Mouse (Mus musculus) adrenal gland, postnatal 25 days (tissue): ENCODE measurements around the gene Mlf2. TPM values are rescaled to one million over a fixed set of nuclear protein-coding genes. Genes with fewer than 3 reads are reported as not detected.

ENCODE experiments used
- DNase-seq: peaks from one replicate; pipeline ENCODE4 v3.0.0; 2021; ENCODE audit warnings: mixed read lengths
- total RNA-seq: library from RNA; stranded (reverse); gene quantifications from 2 replicates; pipeline ENCODE4 v1.2.3, GENCODE M21; 2021

Mlf2 gene
- total RNA-seq, 1 experiment from 2014 or later: 271 TPM

DNA sequence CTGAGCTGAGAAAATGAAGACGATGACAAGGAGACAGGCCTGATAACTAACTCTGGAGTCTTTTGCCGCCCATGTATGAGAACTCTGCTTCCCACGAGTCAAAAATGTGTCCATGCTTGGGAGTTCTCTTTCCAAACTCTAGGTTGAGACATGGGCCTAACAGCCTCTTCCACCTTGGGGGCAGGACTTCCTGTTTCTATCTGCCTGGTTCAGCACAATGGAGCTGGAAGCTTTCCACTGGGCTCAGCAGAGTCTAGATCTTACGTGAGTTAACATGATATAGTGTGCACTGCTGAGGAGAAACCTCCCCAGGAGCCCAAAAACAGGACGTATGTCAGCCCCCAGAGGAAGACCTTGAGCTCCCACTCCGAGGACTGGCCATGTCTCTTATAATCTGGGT is 18.0 kb upstream of the Mlf2 start:
- DNase-seq: no peak

DNA sequence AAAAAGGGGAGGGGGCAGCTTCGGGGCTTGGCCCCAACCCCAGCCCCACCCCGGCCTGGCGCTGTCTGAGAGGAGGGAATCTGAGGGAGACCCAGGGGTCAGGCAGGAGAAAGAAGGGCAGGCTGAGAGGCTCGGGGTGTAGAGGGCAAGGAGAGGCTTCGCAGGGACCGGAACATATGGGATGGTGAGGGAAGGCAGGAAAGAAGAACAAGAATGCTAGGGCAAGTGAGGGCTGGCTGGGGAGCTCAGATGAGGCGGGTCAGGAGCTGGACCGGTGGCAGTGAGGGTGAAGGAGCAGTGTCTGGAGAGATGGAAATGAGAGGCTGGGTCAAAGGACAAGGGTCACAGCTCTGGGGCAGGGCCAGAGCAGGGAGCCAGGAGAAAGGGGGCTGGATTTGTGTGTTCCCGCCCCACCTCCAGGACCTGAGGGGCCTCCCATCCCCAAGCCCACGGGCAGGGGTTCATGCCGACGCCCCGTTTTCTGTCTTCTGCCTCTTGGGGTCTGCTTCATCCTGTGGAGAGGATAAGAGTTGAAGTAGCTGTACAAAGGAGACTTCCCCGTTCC is 17.4 kb upstream of the Mlf2 start:
- DNase-seq: no peak

DNA sequence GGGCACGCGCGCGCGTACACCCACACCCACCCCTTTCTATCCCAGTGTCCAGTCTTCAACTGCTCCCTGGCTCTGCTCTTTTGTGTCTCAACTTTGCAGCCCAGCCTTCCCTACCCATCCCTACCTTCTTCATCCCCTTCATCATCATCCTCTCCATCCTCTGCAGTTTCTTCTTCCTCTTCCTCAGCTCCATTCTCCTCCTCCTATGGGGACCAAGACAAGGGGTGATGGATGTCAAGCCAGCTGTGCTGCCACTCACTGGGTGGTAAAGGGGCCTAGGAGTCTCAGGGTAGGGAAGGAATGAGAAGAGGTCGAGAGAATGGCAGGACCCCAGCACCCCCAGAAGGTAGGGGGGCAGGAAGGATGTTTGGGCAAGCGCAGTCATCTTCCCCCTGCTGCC is 16.7 kb upstream of the Mlf2 start:
- no peak for DNase-seq

DNA sequence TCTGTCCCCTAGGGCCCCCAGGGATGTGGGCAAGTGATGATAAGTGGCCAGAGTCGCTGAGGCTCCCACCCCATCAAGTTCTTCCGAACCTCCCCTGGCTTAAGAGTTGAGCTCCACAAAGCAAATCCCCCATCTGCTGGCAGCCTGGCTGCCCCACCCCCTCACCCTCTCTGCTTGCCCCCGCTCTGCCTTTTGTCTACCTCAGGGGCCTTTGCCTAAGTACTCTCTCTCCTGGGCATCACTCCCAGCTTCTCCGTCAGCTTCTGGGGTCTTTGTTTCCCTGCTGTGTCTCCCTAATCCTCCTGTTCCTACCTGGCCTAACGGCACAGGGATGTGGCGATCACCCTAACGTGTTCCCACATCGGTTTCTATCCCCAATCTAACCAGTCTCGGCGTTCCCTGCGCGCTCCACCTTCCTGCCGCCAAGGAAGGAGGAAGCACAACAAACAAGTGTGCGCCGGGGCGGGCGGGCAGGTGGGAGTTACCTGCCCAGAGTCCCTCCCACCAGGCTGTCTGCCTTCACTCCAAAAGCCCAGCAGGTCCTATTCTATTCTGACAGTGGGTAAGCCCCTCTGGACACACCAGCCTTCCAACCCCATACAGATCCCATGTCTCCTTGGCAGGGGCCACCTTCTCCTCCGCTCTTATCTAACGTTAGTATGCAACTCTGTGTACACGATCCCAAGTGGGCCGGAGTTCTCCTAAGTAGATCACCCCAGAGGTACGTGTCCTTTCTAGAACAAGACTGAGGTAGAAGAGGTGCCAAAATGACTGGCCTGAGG is 15.8 kb upstream of the Mlf2 start:
- no peak for DNase-seq

DNA sequence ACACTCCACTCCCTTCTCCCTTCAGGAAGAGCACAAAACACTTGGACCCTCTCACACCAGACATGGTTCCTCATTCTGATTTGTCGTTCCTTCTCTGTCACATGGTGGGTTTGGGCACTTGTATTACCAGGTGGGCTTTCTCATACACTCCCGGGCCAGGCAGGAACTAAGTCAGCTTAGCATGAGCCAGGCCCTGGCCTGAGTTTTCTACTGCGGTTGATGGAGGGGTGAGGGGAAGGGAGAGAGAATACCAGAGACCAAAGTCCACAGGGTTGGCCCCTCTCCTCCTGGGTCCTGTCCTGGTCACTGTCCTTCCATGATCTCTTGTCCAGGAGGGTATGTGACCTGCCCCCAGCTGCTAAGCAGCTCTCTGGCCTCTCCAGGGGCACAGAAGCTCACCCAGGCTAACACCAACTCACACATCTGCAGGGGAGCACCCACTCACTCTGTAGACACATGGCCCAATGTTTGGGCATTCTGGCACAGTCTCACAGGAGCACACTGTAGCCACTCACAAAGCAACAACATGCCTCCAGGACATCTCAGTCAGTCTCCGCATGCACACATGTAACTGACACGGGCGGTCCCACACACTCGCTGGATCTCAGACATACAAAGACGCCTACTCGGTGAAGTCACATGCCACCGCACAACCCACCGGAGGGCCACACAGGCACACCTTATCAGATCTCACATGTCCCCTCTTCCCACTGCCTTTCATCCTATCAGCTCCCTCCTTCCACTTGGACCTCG is 15.1 kb upstream of the Mlf2 start:
- no peak for DNase-seq

DNA sequence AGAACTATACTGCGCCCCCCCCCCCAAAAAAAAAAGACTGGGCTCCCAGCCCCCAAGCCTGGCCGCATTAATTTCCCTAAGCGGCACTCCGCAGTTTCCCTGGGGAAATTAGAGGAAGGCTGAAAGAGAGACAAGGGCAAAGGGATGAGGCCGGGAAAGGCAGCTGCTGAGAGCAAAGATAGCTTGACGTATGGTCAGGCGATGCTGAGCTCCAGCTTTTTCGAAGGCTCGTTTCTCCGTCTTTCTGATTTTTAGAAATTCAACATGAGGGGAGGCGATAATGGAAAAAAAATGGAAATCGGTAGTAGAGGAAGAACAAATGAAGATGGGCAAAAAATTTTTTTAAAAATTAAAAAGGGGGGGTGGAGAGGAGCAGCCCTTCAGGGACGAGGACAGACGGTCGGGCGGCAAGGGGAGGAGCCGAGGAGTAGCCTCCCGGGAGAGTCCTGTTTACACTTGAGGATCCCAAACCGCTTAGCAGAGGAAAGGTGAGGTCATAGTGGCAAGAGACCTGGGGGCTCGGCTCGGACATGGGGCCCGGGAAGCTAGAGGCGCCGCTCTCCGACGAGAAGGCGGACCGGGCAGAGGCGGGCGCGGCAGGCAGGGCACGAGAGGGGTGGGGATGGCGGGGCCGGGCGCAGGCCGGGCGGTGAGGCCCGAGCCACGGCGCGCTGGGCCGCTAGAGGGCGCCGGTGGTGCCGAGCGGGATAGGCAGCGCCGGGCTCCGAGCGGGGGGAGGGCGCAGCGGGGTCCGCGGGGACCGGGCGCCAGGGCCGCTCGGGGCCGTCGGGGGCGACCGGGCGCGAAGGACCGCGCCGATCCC is 14.3 kb upstream of the Mlf2 start:
- peak; percentile 96 for DNase-seq

DNA sequence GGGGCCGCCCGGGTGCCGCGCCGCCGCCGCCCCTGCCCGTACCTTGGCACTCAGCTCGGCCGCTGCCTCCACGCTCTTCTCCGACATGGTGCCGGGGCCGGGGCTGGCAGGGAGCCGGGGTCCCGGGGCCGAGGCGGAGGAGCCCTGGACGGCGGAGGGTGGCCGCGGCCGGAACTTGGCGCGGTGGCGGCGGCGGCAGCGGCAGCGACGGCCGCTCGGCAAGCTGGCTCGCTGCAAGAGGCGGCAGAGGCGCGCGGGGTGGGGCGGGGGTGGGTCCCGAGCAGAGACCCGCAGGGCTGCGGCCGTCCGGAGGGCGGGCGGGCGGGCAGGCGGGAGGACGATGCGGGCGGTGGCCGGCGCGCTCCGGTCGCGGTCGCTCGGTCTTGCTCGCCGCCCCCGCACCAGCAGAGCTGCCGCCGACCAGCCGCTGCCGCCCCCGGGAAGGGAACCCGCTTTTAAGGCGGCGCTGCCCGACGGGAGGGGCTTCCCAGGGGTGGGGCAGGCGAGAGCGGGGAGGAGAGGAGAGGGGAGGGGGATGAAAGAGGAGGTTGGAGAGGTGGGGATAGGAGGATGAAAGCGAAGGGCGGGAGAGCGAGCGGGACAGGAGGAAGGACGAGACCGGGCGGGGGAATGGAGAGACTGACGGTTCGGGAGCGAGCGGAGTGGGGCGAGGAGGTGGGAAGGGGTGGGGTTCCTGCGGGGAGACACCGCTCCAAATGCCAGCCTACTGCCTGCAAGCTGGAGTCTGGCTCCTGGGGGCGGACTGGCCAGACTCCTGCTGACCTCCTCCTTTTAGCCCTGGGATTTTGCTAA is 13.5 kb upstream of the Mlf2 start:
- DNase-seq: peak; percentile 98

DNA sequence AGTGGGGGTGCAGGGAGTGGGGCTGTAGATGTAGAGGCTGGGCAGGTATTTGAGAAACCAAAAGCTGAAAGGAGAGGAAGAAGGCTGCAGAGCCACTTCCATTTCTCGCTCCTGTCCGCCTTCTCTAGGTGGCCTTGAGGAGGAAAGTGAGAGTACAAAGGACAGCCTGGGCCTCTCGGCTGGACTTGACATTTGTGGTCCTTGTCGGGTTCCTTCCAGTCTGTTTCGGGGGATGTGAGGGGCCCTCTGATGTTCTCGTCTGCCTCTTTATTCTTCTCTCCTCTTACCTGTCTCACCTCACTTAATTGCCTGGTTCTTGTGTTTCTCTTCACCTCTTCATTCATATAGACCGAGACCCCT is 12.9 kb upstream of the Mlf2 start:
- DNase-seq: no peak

DNA sequence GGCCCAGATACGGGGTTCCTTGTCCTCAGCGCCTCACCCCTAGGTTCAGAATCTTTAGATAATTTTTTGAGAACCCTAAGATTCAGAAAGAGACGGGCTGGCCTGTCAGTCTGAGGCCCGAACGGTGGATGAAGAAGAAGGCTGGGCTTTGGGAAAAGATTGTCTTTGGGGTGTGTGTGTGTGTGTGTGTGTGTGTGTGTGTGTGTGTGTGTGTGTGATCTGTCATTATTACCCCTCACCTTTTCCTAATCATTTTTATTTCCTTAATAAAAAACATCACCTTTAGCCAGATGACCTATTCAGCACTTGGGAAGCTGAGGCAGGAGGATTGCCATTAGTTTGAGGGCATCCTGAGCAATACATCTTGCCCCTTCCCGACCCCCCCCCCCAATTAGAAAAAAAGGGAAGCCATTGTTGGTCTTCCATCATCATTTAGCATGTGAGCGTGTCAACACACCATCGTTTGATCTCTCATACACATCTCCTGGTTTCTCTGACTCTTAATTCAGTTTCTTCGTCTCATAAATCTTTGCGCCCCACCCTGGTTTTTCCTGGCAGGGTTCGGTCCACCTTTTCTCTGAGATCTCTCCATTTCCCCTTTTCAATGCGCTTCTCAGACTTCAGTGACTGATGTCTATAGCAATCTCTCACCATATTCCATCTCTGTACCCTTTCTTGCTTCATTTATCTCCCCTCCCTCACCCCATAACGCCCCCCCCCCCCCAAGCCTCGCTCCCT is 12.1 kb upstream of the Mlf2 start:
- DNase-seq: no peak

DNA sequence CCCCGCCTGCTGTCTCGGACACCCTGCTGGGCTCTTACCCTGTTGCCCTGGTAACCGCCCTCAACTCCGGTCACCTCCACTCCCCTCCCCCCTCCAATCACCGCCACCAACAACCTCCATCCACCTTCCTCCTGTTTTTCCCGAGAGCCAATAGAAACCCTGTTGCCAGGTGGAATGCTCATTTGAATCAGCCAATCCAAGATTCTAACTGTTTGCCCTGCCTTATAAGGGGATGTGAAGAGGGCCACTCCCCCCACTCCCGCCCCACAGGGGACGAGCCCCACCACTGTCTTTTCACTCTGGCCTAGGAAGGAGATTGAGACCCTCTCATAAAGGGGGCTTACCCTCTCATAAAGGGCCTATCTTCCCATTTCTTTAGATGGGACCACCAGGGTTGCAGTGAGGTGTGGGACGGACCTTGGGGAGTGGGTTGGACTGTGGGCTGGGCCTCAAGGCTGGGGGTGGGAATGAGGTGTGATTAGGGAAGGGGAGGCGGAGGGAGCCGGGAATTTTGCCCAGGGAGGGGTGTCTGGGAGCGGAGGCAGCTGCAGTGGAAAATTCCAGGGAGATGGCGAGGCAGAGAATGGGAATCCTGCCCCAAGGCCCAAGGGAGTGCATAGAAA is 11.4 kb upstream of the Mlf2 start, which contains the start of gene Ptms:
Gene Ptms (minus strand): TSS at position 409 of the 623 bp plus-strand sequence.
- peak; percentile 92 for DNase-seq

DNA sequence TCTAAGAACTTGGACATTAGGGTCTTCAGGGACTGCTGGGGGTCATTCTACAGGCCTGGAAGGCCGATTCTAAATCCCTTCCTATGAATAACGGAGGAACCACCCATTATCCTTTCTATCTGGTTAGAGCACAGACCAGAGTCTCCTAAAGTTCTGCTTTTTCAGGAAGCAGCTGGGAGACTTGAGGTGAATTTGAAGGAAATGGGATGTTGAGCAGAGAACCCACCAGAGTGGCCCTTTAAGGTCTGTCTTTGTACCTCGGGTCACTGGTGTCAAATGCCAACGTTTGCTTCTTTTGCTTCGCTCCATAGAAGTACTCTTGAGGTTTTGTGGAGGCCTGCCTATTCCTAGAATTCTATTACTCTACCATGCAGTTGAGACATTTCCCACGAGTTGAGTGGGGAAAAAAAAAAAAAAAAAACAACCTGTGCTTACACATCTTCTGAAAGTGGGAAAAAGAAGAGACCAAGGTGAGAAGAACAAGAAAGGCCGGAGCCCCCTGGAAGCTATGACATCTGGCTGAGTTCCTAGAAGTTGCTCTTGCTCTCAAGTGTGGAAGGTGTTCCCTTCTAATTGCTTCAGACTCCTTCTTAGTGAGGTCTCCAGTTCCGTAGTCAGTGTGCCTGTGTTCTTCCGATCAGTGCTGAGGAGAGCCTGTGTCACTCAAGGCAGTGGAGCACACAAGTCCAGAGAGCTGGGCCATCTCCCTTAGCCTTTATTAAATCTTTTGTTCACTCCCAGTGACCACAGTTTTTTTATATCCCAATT is 10.7 kb upstream of the Mlf2 start:
- no peak for DNase-seq

DNA sequence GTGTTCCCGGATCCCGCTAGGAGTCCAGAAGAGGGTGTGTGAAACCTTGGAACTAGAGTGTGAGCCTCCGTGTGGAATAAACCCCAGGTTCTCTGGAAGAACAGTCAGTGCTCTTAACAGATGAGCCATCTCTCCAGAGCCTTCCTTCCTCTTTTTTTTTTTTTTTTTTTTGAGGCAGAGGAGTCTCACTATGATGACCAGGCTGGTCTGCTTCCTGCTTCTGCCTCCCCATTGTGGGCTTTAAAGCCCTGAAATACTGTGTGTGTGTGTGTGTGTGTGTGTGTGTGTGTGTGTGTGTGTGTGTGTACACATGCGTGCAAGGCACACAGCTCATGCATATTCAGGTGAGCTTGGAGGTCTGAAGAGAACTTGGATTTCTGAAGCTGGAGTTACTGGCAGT is 9.6 kb upstream of the Mlf2 start:
- no peak for DNase-seq

DNA sequence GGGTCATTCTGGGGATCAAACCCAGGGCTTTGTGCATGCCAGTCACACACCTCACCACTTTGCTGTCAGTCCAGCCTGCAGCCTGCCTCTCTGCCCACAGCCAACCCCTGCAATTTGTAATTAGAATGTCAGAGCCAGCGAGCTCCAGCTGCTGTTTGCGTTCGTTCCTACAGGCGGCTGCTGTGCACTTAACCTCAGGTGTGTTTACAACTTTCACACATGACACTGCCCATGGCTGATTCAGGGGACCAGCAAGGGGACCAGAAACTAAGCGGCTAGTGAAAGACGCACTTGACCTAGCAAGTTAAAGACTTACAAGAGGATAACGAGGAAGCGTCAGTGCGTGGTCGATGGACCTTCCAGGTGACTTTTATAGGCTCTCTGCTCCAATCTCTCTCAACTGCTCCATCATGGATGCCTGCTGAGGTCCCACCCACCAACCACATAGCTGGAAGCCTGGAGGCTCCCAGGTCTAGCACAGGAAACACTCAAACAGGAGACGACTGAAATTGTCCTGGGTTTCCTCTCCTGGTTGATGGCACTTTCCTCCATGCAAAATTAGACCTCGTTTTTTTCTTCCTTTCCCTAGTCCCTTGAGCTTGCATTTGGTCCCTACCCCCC is 5.9 kb upstream of the Mlf2 start:
- DNase-seq: no peak

DNA sequence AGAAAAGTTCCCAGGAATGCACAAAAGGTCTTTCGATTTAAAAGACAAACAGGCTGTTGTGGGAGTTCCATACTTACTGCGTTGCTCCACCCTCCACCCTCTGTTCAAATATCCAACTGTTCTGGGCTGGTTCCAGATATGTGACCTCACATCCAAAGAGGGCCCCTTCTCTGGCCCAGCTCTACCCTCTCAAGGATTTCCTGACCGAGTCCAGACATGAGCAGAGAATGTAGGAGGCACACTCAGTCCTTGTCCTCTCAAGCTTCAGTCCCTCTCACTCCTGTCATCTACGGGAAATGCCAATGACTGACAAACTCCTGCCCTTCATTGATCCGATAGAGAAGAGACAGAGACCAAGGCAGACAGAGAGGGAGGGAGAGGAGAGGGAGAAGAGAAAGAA is 5.2 kb upstream of the Mlf2 start:
- no peak for DNase-seq

DNA sequence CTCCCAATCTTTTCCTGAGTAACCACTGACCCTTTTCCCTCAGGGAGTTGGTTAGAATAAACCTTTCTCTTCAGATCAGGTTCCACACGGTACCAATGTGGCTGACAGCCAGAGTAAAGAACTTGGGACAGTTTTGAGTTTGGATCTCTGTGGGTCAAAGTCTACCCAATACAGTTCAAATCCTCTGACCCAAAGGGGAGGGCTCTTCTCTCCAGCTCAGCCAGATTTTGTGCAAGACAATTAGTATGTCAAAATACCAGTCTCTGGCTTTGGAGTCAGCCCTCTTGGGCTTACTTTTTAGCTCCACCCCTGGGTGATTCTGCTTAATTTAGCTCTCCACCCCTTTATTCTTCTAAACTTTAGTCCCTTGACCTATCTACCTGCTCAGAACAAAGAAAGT is 955 bp upstream of the Mlf2 start:
- no peak for DNase-seq

DNA sequence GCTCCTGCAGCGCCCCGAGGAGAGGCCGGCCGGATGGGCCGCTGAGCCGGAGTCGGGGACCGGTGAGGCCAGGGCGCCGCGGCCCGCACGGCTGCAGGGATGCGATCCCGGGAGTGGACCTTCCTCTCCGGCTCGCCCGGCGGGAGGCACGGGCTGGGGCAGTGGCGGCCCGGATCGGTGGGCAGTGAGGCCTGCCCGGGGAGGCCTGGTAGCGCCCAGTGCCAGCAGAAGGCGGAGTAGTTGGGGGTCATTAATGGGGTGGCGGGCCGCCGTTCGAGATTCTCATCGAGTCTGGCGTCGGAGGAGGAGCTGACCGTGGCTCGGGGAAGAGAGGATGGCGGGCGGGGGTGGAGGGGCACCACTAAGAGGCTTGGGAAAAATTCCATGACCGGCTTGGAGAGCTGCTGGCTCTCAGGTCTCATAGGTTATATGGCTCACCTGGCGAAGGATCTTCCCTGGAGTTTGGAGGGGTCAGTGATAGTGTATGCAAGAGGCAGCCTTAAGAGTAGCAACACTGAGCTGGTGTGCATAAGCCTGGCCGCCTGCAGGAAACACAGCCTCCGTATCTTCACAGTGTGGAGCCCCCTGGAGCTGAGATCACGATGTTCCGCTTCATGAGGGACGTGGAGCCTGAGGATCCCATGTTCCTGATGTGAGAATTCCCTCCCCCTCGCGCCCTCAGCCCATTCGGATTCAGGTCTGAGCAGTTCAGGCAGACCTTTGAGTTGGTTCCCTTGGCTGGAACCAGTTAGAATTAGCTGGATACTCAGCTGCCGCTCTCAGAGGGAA is 533 bp downstream of the Mlf2 start:
- DNase-seq: no peak

DNA sequence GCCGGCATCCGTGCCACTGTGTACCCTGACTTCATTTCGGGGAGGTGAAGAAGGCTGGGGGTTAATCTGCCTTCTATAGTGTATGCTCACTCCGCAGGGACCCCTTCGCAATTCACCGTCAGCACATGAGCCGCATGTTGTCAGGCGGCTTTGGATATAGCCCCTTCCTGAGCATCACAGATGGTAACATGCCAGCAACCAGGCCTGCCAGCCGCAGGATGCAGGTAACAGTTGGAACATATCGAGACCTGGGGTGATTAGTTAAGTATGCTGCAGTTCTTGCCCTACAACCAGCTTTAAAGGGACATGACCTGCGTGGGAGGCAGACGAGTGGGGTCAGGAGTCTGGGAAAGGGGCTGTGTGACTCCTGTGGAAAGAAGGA is 1.1 kb downstream of the Mlf2 start:
- DNase-seq: no peak

DNA sequence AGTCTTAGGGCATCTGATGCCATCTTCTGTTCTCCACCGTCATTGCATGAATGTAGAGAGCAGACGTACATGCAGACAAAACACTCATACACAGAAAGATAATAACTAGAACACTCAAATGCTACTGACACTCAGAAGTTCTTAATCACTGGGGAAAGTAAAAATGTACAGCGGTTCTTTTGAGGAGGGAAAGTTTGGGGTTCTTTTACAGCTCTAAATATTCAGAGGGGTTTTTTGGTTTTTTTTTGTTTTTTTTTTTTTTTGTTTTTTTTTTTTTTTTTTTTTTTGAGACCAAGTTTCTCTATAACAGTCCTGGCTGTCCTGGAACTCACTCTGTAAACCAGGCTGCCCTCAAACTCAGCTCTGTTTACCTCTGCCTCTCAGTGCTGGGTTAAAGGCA is 1.9 kb downstream of the Mlf2 start:
- no peak for DNase-seq

DNA sequence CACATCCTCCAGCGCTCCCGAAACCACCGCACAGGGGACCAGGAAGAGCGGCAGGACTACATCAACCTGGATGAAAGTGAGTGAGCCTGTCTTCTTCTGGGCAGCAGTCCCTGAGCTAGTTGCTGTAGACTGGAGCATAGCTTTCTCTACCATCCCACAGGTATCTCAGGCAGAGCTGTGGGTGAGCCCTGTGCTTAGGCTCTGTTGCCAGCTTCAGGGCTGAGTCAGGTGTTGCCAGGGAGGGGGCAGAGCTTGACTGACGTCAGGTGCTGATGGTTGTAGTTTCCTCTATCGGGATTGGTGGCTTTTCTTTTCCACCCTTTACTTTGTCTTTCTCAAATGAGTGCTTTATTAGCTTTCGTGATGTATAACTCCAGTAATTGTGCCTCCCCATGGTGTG is 3.5 kb downstream of the Mlf2 start:
- no peak for DNase-seq
